Mouse (Mus musculus) thymus, postnatal 4 days (tissue): ENCODE measurements at regions not wholly inside any gene's neighbourhood (a gene's known extent, or its start where the extent isn't known, plus 50 kb on each side); places are given as distances from the start of the nearest gene placed in this dataset.

ENCODE experiments used
- DNase-seq: peaks from one replicate; pipeline ENCODE4 v3.0.0; 2021

GRCm38 (mm10) chr2:133221762-133222556 lies 276.3 kb upstream of the Fermt1 start:
- no peak for DNase-seq

- no peak for DNase-seq
Measured at GRCm38 (mm10) chr2:133235175-133235920, 289.6 kb upstream of the Fermt1 start.

GRCm38 (mm10) chr2:133252131-133252530 lies 299.8 kb upstream of the Bmp2 start:
- no peak for DNase-seq

GRCm38 (mm10) chr2:133274424-133274823 lies 277.5 kb upstream of the Bmp2 start:
- DNase-seq = no peak

DNA sequence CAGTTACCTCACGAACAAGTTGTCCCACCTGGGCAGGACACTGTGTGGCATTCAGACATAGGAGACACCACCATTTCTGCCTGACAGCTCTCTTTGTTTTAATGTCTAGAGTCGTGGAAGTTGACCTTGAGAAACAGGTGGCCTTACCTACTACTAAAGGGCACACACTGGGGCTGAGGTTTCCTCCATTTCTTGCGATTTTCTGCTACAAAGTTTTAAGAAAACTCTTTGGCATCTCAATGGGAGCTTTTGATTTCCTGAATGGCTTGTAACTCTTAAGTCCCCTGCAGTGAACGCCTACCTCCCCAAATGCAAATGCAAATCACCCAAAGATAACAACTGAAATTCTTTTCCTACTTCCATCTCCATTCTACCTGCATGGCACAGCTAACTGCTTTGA lies 273.4 kb upstream of the Bmp2 start:
- DNase-seq = no peak

DNA sequence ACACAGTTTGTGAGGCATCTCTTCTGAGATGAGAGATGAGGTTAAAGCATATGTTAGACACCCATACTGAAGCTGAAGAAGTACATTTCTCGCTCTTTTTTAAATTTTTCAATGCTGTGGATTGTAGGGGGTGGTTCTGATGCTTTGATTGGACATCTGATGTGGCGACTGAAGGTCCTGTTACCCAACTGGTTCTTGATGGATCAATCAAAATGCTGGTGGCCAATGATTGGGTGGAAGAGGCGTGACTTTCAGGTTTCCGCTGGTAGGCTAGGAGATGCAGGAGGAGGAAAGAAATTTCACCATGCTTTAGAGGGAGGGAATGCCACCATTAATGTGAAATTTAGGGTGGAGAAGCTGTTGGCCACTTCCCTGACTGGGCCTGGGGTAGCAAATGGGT lies 272.7 kb upstream of the Bmp2 start:
- no peak for DNase-seq

DNA sequence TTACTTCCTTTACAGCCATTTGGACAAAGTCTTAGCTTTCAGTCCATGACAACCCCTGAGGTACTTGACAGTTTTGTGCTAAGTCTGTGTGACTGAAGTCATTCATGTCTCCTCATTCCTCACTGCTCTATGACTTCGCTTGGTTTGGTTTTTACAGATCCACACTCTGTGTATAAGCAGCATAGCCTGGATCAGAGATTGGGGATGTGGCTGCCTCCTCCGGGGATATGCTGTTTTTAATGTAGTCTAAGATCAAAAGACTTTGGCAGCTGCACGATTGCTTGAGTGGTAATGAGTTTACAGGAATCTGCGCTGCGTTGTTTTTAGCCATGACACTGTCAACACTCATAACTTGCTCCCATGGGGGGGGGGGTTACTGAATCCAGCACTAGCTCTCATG lies 269.3 kb upstream of the Bmp2 start:
- DNase-seq = no peak

GRCm38 (mm10) chr2:133283709-133284108 lies 268.2 kb upstream of the Bmp2 start:
- DNase-seq = no peak

DNA sequence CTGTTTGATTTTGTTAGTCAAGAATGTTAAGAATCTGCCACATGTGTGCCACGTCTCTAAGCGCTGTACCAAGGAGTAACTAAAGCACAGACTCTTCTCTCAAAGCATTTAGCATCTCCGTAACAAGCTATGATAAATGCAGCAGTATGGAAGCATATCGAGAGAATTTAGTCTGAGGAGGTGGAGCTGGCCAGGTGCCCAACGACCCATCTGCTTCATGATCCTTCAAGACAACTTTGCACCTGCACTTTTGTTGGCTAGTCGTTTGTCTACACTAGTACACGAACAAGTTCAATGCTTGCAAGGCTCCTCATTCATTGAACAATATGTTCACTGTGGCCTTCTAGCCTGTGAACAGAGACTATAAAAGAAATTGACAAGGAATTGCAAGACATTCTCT lies 257.8 kb upstream of the Bmp2 start:
- no peak for DNase-seq

GRCm38 (mm10) chr2:133305936-133306335 lies 246.0 kb upstream of the Bmp2 start:
- no peak for DNase-seq

- no peak for DNase-seq
Measured at GRCm38 (mm10) chr2:133311001-133311400, 241.0 kb upstream of the Bmp2 start.

DNA sequence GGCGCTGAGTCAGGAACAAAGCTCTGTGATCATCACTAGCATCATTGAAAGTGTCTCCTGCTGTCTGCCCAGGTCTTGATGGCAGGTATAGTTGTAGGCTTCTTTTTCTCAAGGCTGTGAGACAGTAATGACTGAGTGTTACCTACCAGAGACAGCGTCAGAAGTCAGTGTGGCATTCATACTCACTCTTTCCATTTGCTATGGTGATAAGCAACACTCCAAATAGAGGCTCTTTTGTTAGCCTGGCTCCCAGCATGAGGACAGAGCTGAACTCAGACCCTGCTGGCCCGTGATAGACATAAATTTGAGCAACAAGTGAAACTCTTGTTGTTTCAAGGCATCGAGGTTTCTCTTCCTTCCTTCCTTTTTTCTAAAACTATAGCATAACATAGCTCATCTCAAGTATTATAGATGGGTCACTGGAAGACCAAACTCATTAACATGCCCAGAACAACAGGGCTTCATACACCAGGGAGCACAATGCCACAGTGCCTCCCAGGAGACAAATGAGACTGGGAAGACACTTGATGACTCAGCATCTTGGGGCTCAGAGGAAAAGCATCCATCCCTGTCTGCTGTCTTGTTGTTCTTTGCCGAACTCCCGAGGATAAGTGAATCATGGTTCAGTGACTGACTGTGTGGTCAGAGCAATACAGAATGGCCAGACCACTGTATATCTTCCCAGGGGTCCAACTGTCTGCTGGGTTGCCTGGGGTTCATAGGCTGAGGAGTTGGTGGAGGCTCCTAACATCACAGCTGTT lies 225.5 kb upstream of the Bmp2 start:
- DNase-seq = no peak

DNA sequence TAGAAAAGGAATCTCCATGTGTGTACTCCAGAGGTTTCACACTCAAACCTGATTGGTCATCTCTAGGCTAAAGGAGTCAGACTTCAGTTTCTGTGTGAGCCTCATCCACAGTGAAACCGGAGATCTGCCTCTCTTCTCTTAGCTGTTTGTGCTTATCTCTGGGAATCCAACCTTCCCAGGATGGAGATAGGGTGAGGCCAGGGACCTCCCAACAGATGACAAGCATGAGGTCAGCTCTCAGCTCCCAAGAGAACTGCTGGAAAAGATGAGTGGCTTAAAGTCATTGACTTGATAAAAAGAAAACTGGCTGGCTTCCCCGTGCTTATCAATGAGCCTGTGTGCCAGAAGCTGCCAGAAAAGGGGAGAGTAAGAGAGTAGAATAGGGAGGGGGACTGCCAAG lies 224.3 kb upstream of the Bmp2 start:
- no peak for DNase-seq

GRCm38 (mm10) chr2:133336177-133336901 lies 215.6 kb upstream of the Bmp2 start:
- DNase-seq = no peak

GRCm38 (mm10) chr2:133338150-133338549 lies 213.8 kb upstream of the Bmp2 start:
- DNase-seq = no peak

GRCm38 (mm10) chr2:133341352-133341751 lies 210.6 kb upstream of the Bmp2 start:
- DNase-seq = no peak

- DNase-seq = no peak
Measured at GRCm38 (mm10) chr2:133345964-133346788, 205.8 kb upstream of the Bmp2 start.

GRCm38 (mm10) chr2:133346789-133347424 lies 205.1 kb upstream of the Bmp2 start:
- DNase-seq = no peak

DNA sequence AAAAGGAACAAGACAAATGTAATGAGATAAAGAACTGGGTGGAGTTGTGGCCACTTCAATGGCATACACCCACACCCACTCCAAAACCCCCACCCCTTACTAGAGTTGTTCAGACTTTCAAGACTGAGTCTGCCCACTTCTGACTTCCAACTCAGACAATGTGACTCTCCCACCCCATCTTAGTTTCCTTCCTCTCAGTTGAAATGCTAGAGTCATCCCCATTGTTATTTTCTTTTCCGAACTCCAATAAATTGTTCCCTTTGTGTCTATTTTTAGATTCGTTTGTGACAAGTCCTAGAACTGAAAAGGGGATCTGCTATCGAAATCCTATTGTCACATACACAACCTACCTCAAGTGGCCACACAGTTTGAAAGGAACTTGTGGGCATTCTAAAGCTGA lies 200.7 kb upstream of the Bmp2 start:
- DNase-seq = no peak

- DNase-seq = no peak
Measured at GRCm38 (mm10) chr2:133352800-133353199, 199.2 kb upstream of the Bmp2 start.

GRCm38 (mm10) chr2:133362693-133363443 lies 189.1 kb upstream of the Bmp2 start:
- no peak for DNase-seq
